Mouse (Mus musculus) liver, embryonic 12.5 days (tissue): Measurements from ENCODE around the gene Lcn8. TPM values are rescaled to one million over a fixed set of nuclear protein-coding genes. Genes with fewer than 3 reads are reported as not detected.

Experiments
- ATAC-seq: fragments of 200-750 bp; cut with Nextera tagmentation; 2 replicates; pipeline ENCODE4 v1.8.0; 2017; ENCODE audit warnings: moderate number of reproducible peaks, mild to moderate bottlenecking, moderate library complexity
- H3K27ac ChIP-seq: fragments of 300-500 bp; sonication (generic); 2 replicates; pipeline ENCODE4 v1.5.1; 2016; ENCODE audit warnings: mild to moderate bottlenecking
- H3K27me3 ChIP-seq: fragments of 300-500 bp; sonication (generic); replicated peaks from 2 replicates; pipeline ENCODE4 v1.6.1; 2016; ENCODE audit warnings: mild to moderate bottlenecking, moderate library complexity
- H3K36me3 ChIP-seq: fragments of 300-500 bp; sonication (generic); 2 replicates; pipeline ENCODE4 v1.6.1; 2016; ENCODE audit warnings: mild to moderate bottlenecking, moderate library complexity
- H3K4me1 ChIP-seq: fragments of 300-500 bp; sonication (generic); 2 replicates; pipeline ENCODE4 v1.6.1; 2016
- H3K4me2 ChIP-seq: fragments of 300-500 bp; sonication (generic); 2 replicates; pipeline ENCODE4 v1.6.1; 2016; ENCODE audit warnings: mild to moderate bottlenecking, moderate library complexity
- H3K4me3 ChIP-seq: fragments of 300-500 bp; sonication (generic); 2 replicates; pipeline ENCODE4 v1.5.1; 2016; ENCODE audit warnings: mild to moderate bottlenecking, moderate library complexity
- H3K9ac ChIP-seq: fragments of 300-500 bp; sonication (generic); 2 replicates; pipeline ENCODE4 v1.6.1; 2016; ENCODE audit warnings: mild to moderate bottlenecking, moderate library complexity
- H3K9me3 ChIP-seq: fragments of 300-500 bp; sonication (generic); replicated peaks from 2 replicates; pipeline ENCODE4 v1.6.1; 2016; ENCODE audit warnings: mild to moderate bottlenecking, moderate library complexity
- WGBS: fragments of 180-500 bp; shearing (Covaris S2); methylation state at CpG from one replicate; pipeline ENCODE4 v1.1.7; 2016; ENCODE audit not compliant: insufficient replicate concordance; 5-methylcytosine and 5-hydroxymethylcytosine counted together
- polyA plus RNA-seq: library from polyadenylated mRNA; unstranded; fragments of >200 nt; fragmentation: Nextera tagmentation; extraction: Ambion mirVana; gene quantifications from 2 replicates; pipeline ENCODE4 v1.2.1, GENCODE M21; 2016

The Lcn8 gene
- polyA plus RNA-seq, 1 experiment from 2014 or later, result not detected

DNA sequence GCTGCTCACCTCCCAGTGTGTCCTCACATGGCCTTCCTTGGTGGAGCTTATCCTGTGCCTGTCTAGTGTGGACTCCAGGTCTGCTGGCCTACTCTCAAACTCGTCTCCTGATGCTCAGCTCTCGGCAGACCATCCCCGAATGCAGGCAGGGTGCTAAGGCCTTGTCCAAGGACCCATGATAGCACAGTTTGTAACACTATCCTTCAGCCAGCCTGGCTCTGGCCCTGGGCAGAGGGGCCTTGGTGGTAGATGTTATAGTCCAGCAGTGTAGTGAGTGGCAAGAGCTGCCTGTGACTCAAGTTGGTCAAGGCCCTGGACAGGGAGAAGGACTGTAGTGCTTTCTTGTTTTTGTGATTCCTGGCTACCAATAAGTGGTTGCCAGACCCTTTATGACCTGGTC, 19.3 kb upstream of the Lcn8 start:
- no peaks in the 10 kb centered on the region for H3K9me3 ChIP-seq
- H3K27me3 ChIP-seq, result no peaks in the 10 kb centered on the region
- no peaks in the 10 kb centered on the region for H3K36me3 ChIP-seq
- WGBS, result 75% methylated on average over 3 of the region's 3 CpGs
- no peak overlapping the region for H3K4me2 ChIP-seq
- H3K9ac ChIP-seq, result no peak overlapping the region
- no peak overlapping the region for H3K4me3 ChIP-seq
- H3K4me1 ChIP-seq, result no peaks in the 10 kb centered on the region
- H3K27ac ChIP-seq, result no peak overlapping the region
- no peak for ATAC-seq

DNA sequence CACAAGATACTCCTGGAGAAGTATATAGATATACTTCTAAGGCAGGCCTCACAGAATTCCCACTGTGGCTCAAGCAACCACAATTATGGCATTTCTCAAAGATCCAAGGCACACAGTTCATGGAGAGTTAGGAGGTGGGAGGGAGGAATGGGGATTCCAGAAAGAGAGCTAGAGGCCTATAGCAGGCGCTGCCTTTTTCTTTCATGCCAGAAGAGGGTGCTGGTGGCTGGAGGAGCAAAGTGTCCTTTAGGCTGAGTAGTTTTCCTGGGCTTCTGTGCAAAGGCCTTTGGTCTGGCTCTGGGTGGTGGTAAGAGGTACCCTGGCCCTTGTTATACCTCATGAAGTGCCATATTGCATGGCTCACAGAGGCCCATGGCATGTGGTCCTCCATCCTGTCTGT, 18.9 kb upstream of the Lcn8 start:
- Histone ChIP-seq H3K9me3 (no peaks in the 10 kb centered on the region), H3K27me3 (no peaks in the 10 kb centered on the region), H3K4me1 (no peaks in the 10 kb centered on the region), H3K9ac (no peak overlapping the region), H3K4me3 (no peak overlapping the region), H3K4me2 (no peak overlapping the region), H3K27ac (no peak overlapping the region), H3K36me3 (no peaks in the 10 kb centered on the region)
- ATAC-seq, result no peak
- 50% methylated on average over 1 of the region's 1 CpGs for WGBS

DNA sequence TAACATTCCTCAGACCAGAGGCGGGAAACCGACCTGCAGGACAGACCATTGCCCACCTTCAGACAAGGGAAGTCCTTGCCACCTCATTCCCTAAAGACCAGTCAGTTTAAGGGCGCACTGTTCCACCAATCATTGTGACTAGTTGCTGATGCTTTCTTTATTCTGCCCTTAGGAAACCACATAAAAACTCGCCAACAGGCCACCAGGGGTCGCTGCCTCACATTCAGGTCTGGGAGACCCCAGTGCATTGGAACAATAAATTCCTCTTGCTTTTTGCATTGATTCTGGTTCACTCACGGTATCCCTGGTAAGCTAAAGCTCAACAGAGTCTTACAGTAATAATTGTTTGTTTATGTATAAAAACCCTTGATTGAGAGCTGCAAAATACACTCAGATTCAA, 13.0 kb upstream of the Lcn8 start:
- Histone ChIP-seq H3K4me3 (no peak overlapping the region), H3K9me3 (no peaks in the 10 kb centered on the region), H3K27me3 (peaks cover under 1% of the 10 kb centered on the region; the same call in 1 of the 2 replicates), H3K4me1 (no peaks in the 10 kb centered on the region), H3K9ac (no peak overlapping the region), H3K36me3 (no peaks in the 10 kb centered on the region), H3K27ac (no peak overlapping the region), H3K4me2 (no peak overlapping the region)
- 13% methylated on average over 6 of the region's 6 CpGs for WGBS
- ATAC-seq, result no peak

DNA sequence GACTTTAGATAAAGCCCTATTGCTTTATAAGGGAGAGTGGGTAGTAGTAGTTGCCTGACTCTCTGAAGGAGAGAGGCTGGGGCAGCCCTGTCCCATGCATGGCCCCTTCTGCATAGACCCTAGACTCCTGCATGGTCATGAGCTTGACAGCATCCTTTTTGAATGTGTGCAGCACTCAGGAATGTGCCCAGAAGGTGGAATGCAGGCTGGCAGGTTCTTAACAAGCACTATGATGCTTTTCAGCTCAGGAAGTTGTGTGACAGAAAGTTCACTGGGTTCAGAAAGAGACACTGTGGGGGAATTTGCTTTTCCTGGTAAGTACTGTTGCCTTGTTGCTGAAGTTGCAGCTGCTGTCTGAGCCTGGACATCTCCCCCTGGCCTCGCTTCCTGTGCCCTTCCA, 1.6 kb downstream of the Lcn8 start:
- H3K27me3 ChIP-seq, result peaks cover 10% of the 10 kb centered on the region; the same call in 1 of the 2 replicates
- no peaks in the 10 kb centered on the region for H3K9me3 ChIP-seq
- H3K4me1 ChIP-seq, result no peaks in the 10 kb centered on the region
- H3K4me2 ChIP-seq, result no peak overlapping the region
- no peak overlapping the region for H3K4me3 ChIP-seq
- H3K36me3 ChIP-seq, result no peaks in the 10 kb centered on the region
- no peak for ATAC-seq
- no peak overlapping the region for H3K9ac ChIP-seq
- H3K27ac ChIP-seq, result no peak overlapping the region
- WGBS, result 33% methylated on average over 1 of the region's 1 CpGs

DNA sequence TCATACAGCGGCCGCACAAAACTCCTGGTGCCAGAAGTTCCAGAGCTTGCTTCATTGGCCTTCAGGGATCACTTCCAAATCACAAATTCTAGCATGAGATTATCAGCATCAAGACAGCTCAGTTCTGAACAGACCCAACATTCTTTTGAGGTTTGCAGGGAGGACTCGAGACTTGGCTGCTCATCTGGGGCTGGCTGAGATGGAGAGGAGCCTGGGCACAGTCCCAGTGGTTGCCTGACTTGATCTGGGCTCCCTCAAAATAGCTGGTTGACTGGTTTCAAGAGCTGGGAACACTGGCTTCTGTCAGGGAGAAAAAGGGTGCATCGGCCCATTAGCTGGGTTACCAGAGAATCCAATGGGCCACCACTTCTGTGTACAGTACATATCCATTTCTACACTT, 3.8 kb downstream of the Lcn8 start:
- H3K27ac ChIP-seq, result no peak overlapping the region
- no peaks in the 10 kb centered on the region for H3K4me1 ChIP-seq
- H3K4me2 ChIP-seq, result no peak overlapping the region
- H3K4me3 ChIP-seq, result no peak overlapping the region
- no peak for ATAC-seq
- H3K9ac ChIP-seq, result no peak overlapping the region
- H3K27me3 ChIP-seq, result peaks cover 10% of the 10 kb centered on the region; the same call in 1 of the 2 replicates
- no peaks in the 10 kb centered on the region for H3K36me3 ChIP-seq
- WGBS, result 63% methylated on average over 4 of the region's 4 CpGs
- H3K9me3 ChIP-seq, result no peaks in the 10 kb centered on the region

DNA sequence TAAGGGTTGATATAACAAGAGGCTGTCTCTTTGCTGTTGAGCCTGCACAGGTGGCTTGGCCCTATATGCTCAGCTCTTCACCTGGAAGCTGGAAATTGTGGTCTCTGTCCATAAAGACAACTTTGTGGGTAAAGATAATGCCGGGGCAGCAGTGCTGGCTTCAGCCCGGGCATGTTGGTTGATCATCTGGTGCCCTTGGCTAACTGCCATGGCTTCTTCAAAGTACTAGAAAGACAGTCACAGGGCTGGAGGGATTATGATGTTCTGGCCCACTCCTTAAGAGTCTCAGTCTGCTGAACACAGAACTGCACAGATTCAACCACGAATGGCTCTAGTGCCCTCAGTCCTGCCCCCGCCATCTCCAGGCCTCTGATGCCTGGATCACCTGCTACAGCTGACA, 4.3 kb downstream of the Lcn8 start:
- H3K27ac ChIP-seq, result no peak overlapping the region
- no peak overlapping the region for H3K9ac ChIP-seq
- no peaks in the 10 kb centered on the region for H3K4me1 ChIP-seq
- 68% methylated on average over 4 of the region's 4 CpGs for WGBS
- no peaks in the 10 kb centered on the region for H3K36me3 ChIP-seq
- no peaks in the 10 kb centered on the region for H3K9me3 ChIP-seq
- no peak for ATAC-seq
- no peak overlapping the region for H3K4me2 ChIP-seq
- H3K27me3 ChIP-seq, result peaks cover 10% of the 10 kb centered on the region; the same call in 1 of the 2 replicates
- H3K4me3 ChIP-seq, result no peak overlapping the region

DNA sequence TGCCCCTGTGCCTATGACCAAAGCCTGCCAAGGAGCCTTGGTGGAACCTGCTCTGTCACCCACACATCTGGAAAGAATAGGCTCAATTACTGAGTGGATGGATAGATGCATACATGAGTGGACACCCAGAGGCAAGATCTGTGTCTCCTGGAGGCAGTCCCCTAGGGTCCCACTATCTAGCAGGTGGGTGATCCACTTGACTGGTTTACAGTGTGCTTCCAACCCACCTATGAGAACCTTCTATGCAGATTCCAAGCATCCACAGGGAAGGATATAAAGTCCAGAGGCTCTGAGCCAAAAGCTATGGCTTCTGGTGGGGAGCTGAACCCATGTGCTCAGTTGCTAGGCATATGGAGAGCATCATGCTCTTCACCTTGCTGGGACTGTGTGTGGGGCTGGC, 4.7 kb downstream of the Lcn8 start, which contains the start of gene Lcn5:
Gene Lcn5, plus strand, starts transcription at position 301 of the 400 bp plus-strand sequence.
- Histone ChIP-seq H3K27ac (no peak within 1 kb of the TSS), H3K36me3 (no peaks in the 10 kb centered on the region), H3K9me3 (no peaks in the 10 kb centered on the region), H3K4me1 (no peaks in the 10 kb centered on the region), H3K27me3 (peaks cover 10% of the 10 kb centered on the region; the same call in 1 of the 2 replicates), H3K9ac (no peak within 1 kb of the TSS), H3K4me3 (no peak within 1 kb of the TSS), H3K4me2 (no peak within 1 kb of the TSS)
- no peak for ATAC-seq

DNA sequence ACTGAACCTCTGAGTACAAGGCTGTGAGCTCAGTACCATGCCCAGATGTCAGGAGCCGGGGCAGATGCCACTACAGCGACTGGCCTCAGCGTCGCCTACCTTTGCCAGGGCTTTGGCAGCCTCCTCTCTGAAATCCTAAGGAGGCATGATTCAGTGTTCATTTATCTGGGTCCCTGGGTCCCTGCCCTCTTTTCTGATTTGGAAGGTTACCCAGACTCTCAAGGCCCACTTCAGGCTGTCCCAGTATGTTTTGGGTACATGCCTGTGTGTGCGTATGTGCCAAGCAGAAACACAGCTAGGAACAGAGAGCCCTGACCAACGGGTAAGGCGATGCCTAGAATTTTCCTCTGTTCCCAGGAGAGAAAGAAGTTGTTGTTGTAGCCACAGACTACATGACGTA, 7.4 kb downstream of the Lcn8 start:
- no peak overlapping the region for H3K27ac ChIP-seq
- H3K9me3 ChIP-seq, result no peaks in the 10 kb centered on the region
- H3K4me1 ChIP-seq, result no peaks in the 10 kb centered on the region
- WGBS, result 78% methylated on average over 8 of the region's 8 CpGs
- H3K9ac ChIP-seq, result no peak overlapping the region
- no peaks in the 10 kb centered on the region for H3K36me3 ChIP-seq
- H3K4me3 ChIP-seq, result no peak overlapping the region
- H3K27me3 ChIP-seq, result no peaks in the 10 kb centered on the region
- H3K4me2 ChIP-seq, result no peak overlapping the region
- ATAC-seq, result no peak

DNA sequence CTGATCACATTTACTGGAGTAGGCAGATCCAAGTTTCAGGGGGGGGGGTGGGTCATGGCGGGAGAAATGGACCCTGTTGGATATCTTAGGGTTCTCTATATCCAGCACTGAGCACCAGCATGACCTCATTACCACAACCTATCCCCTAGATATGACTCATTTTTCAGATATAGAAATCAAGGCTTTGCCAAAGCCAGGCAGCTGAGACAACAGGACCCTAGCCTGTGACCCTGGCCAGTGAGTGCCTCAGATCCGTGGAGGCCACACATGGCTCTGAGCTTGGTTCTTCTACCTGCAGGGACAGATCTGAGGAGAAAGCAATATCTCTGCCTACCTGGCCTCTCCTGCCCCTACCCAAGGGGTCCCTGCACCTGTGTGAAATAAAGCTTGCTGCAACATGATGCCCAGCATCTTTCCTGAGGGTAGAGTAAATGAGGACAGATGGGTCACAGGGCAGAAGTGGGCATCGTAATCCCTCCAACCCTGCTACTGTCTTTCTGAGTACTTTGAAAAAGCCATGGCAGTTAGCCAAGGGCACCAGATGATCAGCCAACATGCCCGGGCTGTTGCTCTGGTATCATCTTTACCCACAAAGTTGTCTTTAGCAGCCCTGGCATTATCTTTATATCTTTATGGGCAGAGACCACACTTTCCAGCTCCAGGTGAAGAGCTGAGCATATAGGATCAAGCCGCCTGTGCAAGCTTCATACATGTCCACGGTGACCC, 8.5 kb downstream of the Lcn8 start:
- Histone ChIP-seq H3K27me3 (no peaks in the 10 kb centered on the region), H3K4me2 (no peak overlapping the region), H3K27ac (no peak overlapping the region), H3K36me3 (no peaks in the 10 kb centered on the region), H3K4me3 (no peak overlapping the region), H3K9ac (no peak overlapping the region), H3K4me1 (no peaks in the 10 kb centered on the region), H3K9me3 (no peaks in the 10 kb centered on the region)
- 69% methylated on average over 6 of the region's 6 CpGs for WGBS
- ATAC-seq, result no peak

DNA sequence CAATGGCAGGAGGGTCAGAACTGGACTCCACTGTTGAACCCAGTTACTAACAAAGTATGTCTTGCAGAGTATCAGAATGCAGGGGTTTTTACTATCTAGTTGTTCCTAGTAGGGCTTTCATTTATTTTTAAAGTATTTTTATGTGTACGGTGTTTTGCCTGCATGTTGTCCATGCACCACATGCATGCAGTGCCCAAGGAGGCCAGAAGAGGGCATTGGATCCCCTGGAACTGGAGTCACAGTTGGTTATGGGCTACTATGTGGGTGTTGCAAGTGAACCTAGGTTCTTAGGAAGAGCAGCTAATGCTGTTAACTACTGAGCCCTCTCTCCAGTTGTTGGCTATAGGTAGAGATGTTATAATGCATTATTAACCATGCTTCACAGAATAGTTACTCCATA, 10.6 kb downstream of the Lcn8 start:
- Histone ChIP-seq H3K9ac (no peak overlapping the region), H3K27ac (no peak overlapping the region), H3K9me3 (no peaks in the 10 kb centered on the region), H3K4me2 (no peak overlapping the region), H3K4me3 (no peak overlapping the region), H3K4me1 (no peaks in the 10 kb centered on the region), H3K36me3 (no peaks in the 10 kb centered on the region), H3K27me3 (no peaks in the 10 kb centered on the region)
- ATAC-seq, result no peak
- 55% methylated on average over 1 of the region's 1 CpGs for WGBS

DNA sequence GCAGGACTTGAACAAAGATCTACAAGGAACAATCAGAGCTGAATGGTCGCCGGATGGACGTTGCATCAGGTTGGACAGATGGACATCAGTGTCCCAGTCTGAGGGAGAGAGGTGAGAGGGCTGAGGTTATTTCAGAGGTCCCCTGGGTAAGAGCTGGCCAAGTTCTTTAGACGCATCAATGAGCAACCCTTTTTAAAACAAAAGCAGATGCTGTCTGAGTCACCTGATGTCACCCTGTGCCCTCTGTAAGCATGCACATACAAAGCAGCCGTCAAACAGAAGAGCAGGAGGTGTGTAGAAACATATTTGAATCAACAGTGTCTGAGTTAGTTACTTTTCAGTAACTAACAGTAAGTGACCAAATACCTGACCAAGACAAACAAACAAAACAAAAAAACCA, 11.2 kb downstream of the Lcn8 start:
- Histone ChIP-seq H3K27ac (no peak overlapping the region), H3K9ac (no peak overlapping the region), H3K4me2 (no peak overlapping the region), H3K9me3 (no peaks in the 10 kb centered on the region), H3K4me1 (no peaks in the 10 kb centered on the region), H3K36me3 (no peaks in the 10 kb centered on the region), H3K4me3 (no peak overlapping the region), H3K27me3 (no peaks in the 10 kb centered on the region)
- 67% methylated on average over 5 of the region's 5 CpGs for WGBS
- ATAC-seq, result no peak

DNA sequence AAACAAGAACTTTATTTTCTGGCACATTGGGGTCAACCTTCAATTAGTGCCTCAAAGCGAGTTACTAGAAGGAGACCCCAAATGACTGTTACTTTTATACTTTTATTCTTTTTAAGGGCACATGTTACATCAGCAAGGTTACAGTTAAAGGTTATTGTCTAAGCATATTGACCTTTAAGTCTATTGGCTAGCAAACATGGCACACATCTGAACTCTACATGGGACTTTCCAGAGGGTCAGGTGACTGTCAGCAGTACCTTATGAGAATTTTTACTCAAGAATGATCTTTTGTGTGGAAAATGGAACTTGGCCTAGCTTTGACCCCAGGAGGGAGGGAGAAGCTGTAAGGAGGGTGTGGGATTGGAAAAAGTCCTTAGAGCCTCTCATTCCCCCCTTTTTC, 13.6 kb downstream of the Lcn8 start:
- H3K9ac ChIP-seq, result no peak overlapping the region
- H3K27ac ChIP-seq, result no peak overlapping the region
- no peaks in the 10 kb centered on the region for H3K36me3 ChIP-seq
- no peak for ATAC-seq
- no peaks in the 10 kb centered on the region for H3K9me3 ChIP-seq
- H3K4me1 ChIP-seq, result no peaks in the 10 kb centered on the region
- no peak overlapping the region for H3K4me3 ChIP-seq
- no peak overlapping the region for H3K4me2 ChIP-seq
- 48% methylated on average over 1 of the region's 1 CpGs for WGBS
- H3K27me3 ChIP-seq, result no peaks in the 10 kb centered on the region

DNA sequence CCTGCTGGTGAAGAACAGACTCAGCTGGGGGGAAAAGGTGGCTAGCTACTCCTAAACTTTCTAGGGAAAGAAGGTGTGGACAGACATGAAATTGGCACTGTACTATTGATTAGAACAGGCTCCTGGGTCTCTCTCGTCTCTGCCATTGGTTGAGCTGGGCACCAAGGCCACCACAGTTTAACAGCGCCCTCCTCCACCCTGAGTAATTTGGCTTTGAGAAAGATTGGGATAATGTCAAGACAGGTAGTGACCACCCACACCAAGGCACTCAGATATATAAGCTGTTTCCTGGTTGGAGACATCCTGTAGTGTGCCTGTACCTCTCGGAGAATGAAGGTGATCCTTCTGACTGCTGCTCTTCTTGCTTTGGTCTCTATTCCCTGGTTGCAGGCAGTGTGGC, 23.6 kb downstream of the Lcn8 start, which contains the start of gene Lcn6:
Gene Lcn6, plus strand, starts transcription at position 301 of the 400 bp plus-strand sequence.
- no peak within 1 kb of the TSS for H3K27ac ChIP-seq
- ATAC-seq, result no peak
- WGBS, result 66% methylated on average over 3 of the region's 3 CpGs

More for the DNA sequence above, 23.6 kb downstream of the Lcn8 start, which contains the start of gene Lcn6:
- H3K9ac ChIP-seq, result no peak within 1 kb of the TSS
- H3K4me1 ChIP-seq, result no peaks in the 10 kb centered on the region
- no peak within 1 kb of the TSS for H3K4me3 ChIP-seq
- no peak within 1 kb of the TSS for H3K4me2 ChIP-seq
- no peaks in the 10 kb centered on the region for H3K36me3 ChIP-seq
- no peaks in the 10 kb centered on the region for H3K27me3 ChIP-seq
- no peaks in the 10 kb centered on the region for H3K9me3 ChIP-seq
